Mouse (Mus musculus): Measurements from ENCODE around the gene Rabgap1l. TPM values are rescaled to one million over a fixed set of nuclear protein-coding genes. Genes with fewer than 3 reads are reported as not detected.
A peak's percentile ranks its signal among the peaks of the same experiment; 100 is the strongest.

The Rabgap1l gene
- total RNA-seq, 2 experiments from 2014 or later: 215 to 218 TPM

GRCm38 (mm10) chr1:160253108-160253507 is 539.9 kb downstream of the Rabgap1l start:
- no peak for DNase-seq (ENCODE audit: low spot score in 2 of 2)

- DNase-seq (ENCODE audit: low spot score in 2 of 2): no peak
Measured at GRCm38 (mm10) chr1:160251388-160252007, 541.5 kb downstream of the Rabgap1l start.

- DNase-seq (ENCODE audit: low spot score in 2 of 2): no peak
Measured at GRCm38 (mm10) chr1:160250782-160251181, 542.2 kb downstream of the Rabgap1l start.

GRCm38 (mm10) chr1:160249786-160250185 is 543.2 kb downstream of the Rabgap1l start:
- DNase-seq (ENCODE audit: low spot score in 2 of 2): no peak

GRCm38 (mm10) chr1:160247473-160247872 is 545.5 kb downstream of the Rabgap1l start:
- no peak for DNase-seq (ENCODE audit: low spot score in 2 of 2)

GRCm38 (mm10) chr1:160246844-160247243 is 546.2 kb downstream of the Rabgap1l start:
- DNase-seq (ENCODE audit: low spot score in 2 of 2): peak in 1 of 2 experiments; percentile 10

GRCm38 (mm10) chr1:160245954-160246353 is 547.1 kb downstream of the Rabgap1l start:
- no peak for DNase-seq (ENCODE audit: low spot score in 2 of 2)

GRCm38 (mm10) chr1:160244689-160245088 is 548.3 kb downstream of the Rabgap1l start:
- DNase-seq (ENCODE audit: low spot score in 2 of 2): no peak

GRCm38 (mm10) chr1:160240091-160240490 is 552.9 kb downstream of the Rabgap1l start:
- DNase-seq (ENCODE audit: low spot score in 2 of 2): no peak

GRCm38 (mm10) chr1:160238852-160239443 is 554.1 kb downstream of the Rabgap1l start:
- DNase-seq (ENCODE audit: low spot score in 2 of 2): no peak

- DNase-seq (ENCODE audit: low spot score in 2 of 2): no peak
Measured at GRCm38 (mm10) chr1:160237981-160238380, 555.0 kb downstream of the Rabgap1l start.

- no peak for DNase-seq (ENCODE audit: low spot score in 2 of 2)
Measured at GRCm38 (mm10) chr1:160233921-160234320, 559.1 kb downstream of the Rabgap1l start.

- no peak for DNase-seq (ENCODE audit: low spot score in 2 of 2)
Measured at GRCm38 (mm10) chr1:160232113-160232512, 560.9 kb downstream of the Rabgap1l start.

GRCm38 (mm10) chr1:160231013-160231412 is 562.0 kb downstream of the Rabgap1l start:
- peak in 1 of 2 experiments; percentile 57 for DNase-seq (ENCODE audit: low spot score in 2 of 2)

- DNase-seq (ENCODE audit: low spot score in 2 of 2): no peak
Measured at GRCm38 (mm10) chr1:160227850-160228249, 565.2 kb downstream of the Rabgap1l start.

- no peak for DNase-seq (ENCODE audit: low spot score in 2 of 2)
Measured at GRCm38 (mm10) chr1:160227196-160227595, 565.8 kb downstream of the Rabgap1l start.

- no peak for DNase-seq (ENCODE audit: low spot score in 2 of 2)
Measured at GRCm38 (mm10) chr1:160224093-160224492, 568.9 kb downstream of the Rabgap1l start.

- DNase-seq (ENCODE audit: low spot score in 2 of 2): no peak
Measured at GRCm38 (mm10) chr1:160217898-160218297, 575.1 kb downstream of the Rabgap1l start.

- no peak for DNase-seq (ENCODE audit: low spot score in 2 of 2)
Measured at GRCm38 (mm10) chr1:160214171-160214570, 578.8 kb downstream of the Rabgap1l start.

GRCm38 (mm10) chr1:160212703-160213669 is 580.0 kb downstream of the Rabgap1l start, which contains the start of gene Cacybp:
Gene Cacybp (minus strand): TSS chr1:160212875.
- peak; percentile 99 for DNase-seq (ENCODE audit: low spot score in 2 of 2)

GRCm38 (mm10) chr1:160212123-160212691 is 580.8 kb downstream of the Rabgap1l start:
- DNase-seq (ENCODE audit: low spot score in 2 of 2): peak in 1 of 2 experiments; percentile 54
